Mouse (Mus musculus) liver, embryonic 13.5 days (tissue): ENCODE data around the gene Smyd3. TPM values are rescaled to one million over a fixed set of nuclear protein-coding genes. Genes with fewer than 3 reads are reported as not detected.

Experiments
- ATAC-seq: fragments of 200-750 bp; cut with Nextera tagmentation; 2 replicates; pipeline ENCODE4 v1.8.0; 2017; ENCODE audit warnings: low read depth, mild to moderate bottlenecking, moderate number of reproducible peaks, moderate library complexity
- DNase-seq: peaks from one replicate; pipeline ENCODE4 v3.0.0; 2022
- H3K27ac ChIP-seq: fragments of 300-500 bp; sonication (generic); 2 replicates; pipeline ENCODE4 v1.5.1; 2015; ENCODE audit warnings: moderate library complexity, mild to moderate bottlenecking, inconsistent platforms
- H3K27me3 ChIP-seq: fragments of 300-500 bp; sonication (generic); 2 replicates; pipeline ENCODE4 v1.6.1; 2015; ENCODE audit warnings: mild to moderate bottlenecking, inconsistent platforms
- H3K36me3 ChIP-seq: fragments of 300-500 bp; sonication (generic); 2 replicates; pipeline ENCODE4 v1.6.1; 2015; ENCODE audit warnings: mild to moderate bottlenecking, inconsistent platforms
- H3K4me1 ChIP-seq: fragments of 300-500 bp; sonication (generic); replicated peaks from 2 replicates; pipeline ENCODE4 v1.6.1; 2015; ENCODE audit warnings: inconsistent platforms
- H3K4me2 ChIP-seq: fragments of 300-500 bp; sonication (generic); 2 replicates; pipeline ENCODE4 v1.6.1; 2015; ENCODE audit warnings: inconsistent platforms, mild to moderate bottlenecking, moderate library complexity
- H3K4me3 ChIP-seq: fragments of 300-500 bp; sonication (generic); replicated peaks from 2 replicates; pipeline ENCODE4 v1.5.1; 2015; ENCODE audit warnings: mild to moderate bottlenecking, inconsistent platforms
- H3K9ac ChIP-seq: fragments of 300-500 bp; sonication (generic); 2 replicates; pipeline ENCODE4 v1.6.1; 2015; ENCODE audit warnings: mild to moderate bottlenecking, inconsistent platforms
- H3K9me3 ChIP-seq: fragments of 300-500 bp; sonication (generic); replicated peaks from 2 replicates; pipeline ENCODE4 v1.6.1; 2016; ENCODE audit warnings: inconsistent platforms
- WGBS: fragments of 180-500 bp; shearing (Covaris S2); methylation state at CpG from one replicate; pipeline ENCODE4 v1.1.7; 2015; ENCODE audit not compliant: insufficient replicate concordance; 5-methylcytosine and 5-hydroxymethylcytosine counted together
- polyA plus RNA-seq: library from polyadenylated mRNA; unstranded; fragments of >200 nt; fragmentation: Nextera tagmentation; extraction: Ambion mirVana; gene quantifications from 2 replicates; pipeline ENCODE4 v1.2.1, GENCODE M21; 2015

Smyd3 gene
- polyA plus RNA-seq, 1 experiment from 2014 or later = 6.6 TPM

GRCm38 (mm10) chr1:178992503-178992902, 525.3 kb downstream of the Smyd3 start:
- Histone ChIP-seq H3K36me3 (no peaks in the 10 kb centered on the region), H3K4me3 (no peak overlapping the region), H3K9ac (no peak overlapping the region), H3K4me1 (no peaks in the 10 kb centered on the region), H3K9me3 (no peaks in the 10 kb centered on the region), H3K27me3 (no peaks in the 10 kb centered on the region), H3K4me2 (no peak overlapping the region), H3K27ac (no peak overlapping the region)
- DNase-seq = no peak
- WGBS = 56% methylated on average over 3 of the region's 3 CpGs
- no peak for ATAC-seq

DNA sequence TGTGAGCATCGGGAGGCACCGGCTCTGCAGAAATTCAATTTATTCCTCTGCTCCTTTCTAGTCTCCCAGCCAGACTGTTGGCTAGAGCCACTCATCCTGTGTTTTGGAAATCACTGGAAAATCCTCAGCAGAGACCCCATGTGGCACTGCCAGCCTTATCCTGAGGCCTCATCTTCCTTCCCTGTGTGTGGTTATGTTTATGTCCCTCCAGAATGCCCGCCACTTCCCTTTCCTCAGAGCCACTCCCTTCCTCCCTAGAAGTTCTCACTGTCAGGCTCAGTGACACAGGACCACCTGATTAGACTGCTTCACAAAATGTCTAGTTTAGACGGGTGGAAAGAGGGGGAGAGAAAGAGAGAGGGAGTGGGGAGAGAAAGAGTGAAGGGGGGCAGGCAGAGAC, 526.4 kb downstream of the Smyd3 start:
- no peak overlapping the region for H3K4me3 ChIP-seq
- no peak overlapping the region for H3K4me2 ChIP-seq
- H3K27ac ChIP-seq = no peak overlapping the region
- no peaks in the 10 kb centered on the region for H3K36me3 ChIP-seq
- H3K4me1 ChIP-seq = no peaks in the 10 kb centered on the region
- DNase-seq (no peak), ATAC-seq (no peak)
- WGBS = 21% methylated on average over 4 of the region's 4 CpGs
- no peaks in the 10 kb centered on the region for H3K9me3 ChIP-seq
- no peak overlapping the region for H3K9ac ChIP-seq
- no peaks in the 10 kb centered on the region for H3K27me3 ChIP-seq

DNA sequence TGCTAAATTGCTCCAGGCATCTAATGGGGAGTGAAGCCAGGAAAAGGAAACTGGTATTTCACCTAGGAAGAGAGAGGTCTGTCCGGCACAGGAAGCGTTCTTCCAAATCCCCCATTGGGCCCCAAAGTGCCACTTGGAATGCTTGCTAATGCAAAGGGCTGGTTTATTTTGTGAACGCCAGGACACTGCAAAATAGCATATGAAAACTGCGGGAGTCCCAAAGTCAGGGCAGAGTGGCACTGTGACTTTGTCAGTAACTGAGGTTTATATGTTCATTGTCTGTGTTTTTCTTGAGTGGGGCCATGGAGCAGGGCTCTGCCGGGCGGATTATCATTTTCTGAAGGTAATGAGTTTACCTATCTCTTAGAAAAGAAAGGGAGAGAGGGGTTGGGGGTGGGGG, 526.8 kb downstream of the Smyd3 start:
- Histone ChIP-seq H3K4me1 (no peaks in the 10 kb centered on the region), H3K4me2 (no peak overlapping the region), H3K9ac (no peak overlapping the region), H3K9me3 (no peaks in the 10 kb centered on the region), H3K27ac (no peak overlapping the region), H3K4me3 (no peak overlapping the region), H3K27me3 (no peaks in the 10 kb centered on the region), H3K36me3 (no peaks in the 10 kb centered on the region)
- DNase-seq = no peak
- 63% methylated on average over 6 of the region's 6 CpGs for WGBS
- no peak for ATAC-seq

GRCm38 (mm10) chr1:178989485-178989884, 528.4 kb downstream of the Smyd3 start:
- Histone ChIP-seq H3K4me2 (no peak overlapping the region), H3K4me3 (no peak overlapping the region), H3K9me3 (no peaks in the 10 kb centered on the region), H3K27ac (no peak overlapping the region), H3K27me3 (no peaks in the 10 kb centered on the region), H3K36me3 (no peaks in the 10 kb centered on the region), H3K9ac (no peak overlapping the region), H3K4me1 (no peaks in the 10 kb centered on the region)
- WGBS = 64% methylated on average over 4 of the region's 4 CpGs
- DNase-seq = no peak
- no peak for ATAC-seq

GRCm38 (mm10) chr1:178988176-178988575, 529.7 kb downstream of the Smyd3 start:
- Histone ChIP-seq H3K36me3 (no peaks in the 10 kb centered on the region), H3K27me3 (no peaks in the 10 kb centered on the region), H3K9me3 (no peaks in the 10 kb centered on the region), H3K4me1 (no peaks in the 10 kb centered on the region), H3K9ac (no peak overlapping the region), H3K4me3 (no peak overlapping the region), H3K27ac (no peak overlapping the region), H3K4me2 (no peak overlapping the region)
- WGBS = 49% methylated on average over 1 of the region's 1 CpGs
- DNase-seq (no peak), ATAC-seq (no peak)

DNA sequence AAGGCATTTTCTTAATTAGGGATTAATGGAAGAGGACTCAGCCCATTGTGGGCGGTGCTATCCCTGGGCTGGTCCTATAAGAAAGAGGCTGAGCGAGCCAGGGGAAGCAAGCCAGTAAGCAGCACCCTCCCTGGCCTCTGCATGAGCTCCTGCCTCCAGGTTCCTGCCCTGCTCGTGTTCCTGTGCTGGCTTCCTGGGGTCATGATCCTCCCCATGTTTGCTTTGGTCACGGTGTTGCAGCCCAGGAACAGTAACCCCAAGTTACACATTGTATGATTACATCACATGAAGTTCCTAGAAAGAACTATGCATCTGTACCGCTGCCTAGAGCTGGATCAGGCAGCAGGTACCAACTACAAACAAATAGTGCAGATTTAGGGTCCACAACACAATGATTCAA, 536.2 kb downstream of the Smyd3 start:
- ATAC-seq (no peak), DNase-seq (no peak)
- H3K27me3 ChIP-seq = no peaks in the 10 kb centered on the region
- no peaks in the 10 kb centered on the region for H3K36me3 ChIP-seq
- H3K9ac ChIP-seq = no peak overlapping the region
- H3K27ac ChIP-seq = no peak overlapping the region
- WGBS = 57% methylated on average over 5 of the region's 5 CpGs
- no peak overlapping the region for H3K4me3 ChIP-seq
- H3K9me3 ChIP-seq = no peaks in the 10 kb centered on the region
- H3K4me2 ChIP-seq = no peak overlapping the region
- no peaks in the 10 kb centered on the region for H3K4me1 ChIP-seq

DNA sequence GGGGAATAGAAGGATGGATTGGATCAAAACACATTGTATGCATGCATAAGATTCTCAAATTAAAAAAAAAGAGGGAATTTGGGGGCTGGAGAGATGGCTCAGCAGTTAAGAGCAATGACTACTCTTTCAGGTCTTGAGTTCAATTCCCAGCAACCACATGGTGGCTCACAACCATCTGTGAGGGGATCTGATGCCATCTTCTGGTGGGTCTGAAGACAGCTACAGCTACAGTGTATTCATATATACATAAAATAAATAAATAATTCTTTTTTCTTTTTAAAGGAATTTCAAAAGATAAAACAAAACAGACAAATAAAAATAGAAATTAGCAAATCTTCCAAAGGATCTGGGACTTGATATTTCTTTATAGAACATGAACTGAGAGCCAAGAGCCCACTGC, 537.7 kb downstream of the Smyd3 start:
- no peak for DNase-seq
- Histone ChIP-seq H3K27ac (no peak overlapping the region), H3K9me3 (no peaks in the 10 kb centered on the region), H3K36me3 (no peaks in the 10 kb centered on the region), H3K9ac (no peak overlapping the region), H3K27me3 (no peaks in the 10 kb centered on the region), H3K4me2 (no peak overlapping the region), H3K4me1 (no peaks in the 10 kb centered on the region), H3K4me3 (no peak overlapping the region)
- no peak for ATAC-seq

DNA sequence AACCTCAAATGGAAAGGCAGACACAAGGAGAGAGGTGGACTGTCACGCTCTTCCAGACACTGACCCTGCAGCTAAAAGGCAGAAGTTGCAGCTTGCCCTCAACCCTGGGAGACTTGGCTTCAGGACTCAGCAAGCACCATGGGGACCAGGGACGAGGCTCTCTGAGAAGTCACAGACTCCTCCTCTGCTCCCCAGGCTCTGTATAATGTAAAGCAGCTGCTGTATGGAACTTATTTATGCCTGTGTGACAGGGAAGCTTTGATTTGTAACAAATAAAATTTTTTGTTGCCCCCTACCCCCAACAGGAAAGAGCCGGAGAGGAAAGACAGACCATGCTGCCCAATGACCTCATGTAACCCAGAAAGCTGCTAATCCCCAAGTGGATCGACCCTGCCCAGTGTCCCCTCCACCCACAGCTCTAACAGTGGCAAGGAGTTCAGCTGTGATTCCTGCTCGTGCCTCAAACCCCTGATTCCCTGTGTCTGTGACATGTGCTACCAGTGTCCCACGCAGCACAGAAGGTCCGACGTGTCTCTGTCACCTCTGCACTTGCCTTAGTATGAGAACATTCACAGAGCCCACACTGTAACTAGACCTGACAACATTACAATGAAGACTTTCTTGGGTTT, 539.1 kb downstream of the Smyd3 start:
- Histone ChIP-seq H3K36me3 (no peaks in the 10 kb centered on the region), H3K27ac (no peak overlapping the region), H3K9me3 (no peaks in the 10 kb centered on the region), H3K4me3 (no peak overlapping the region), H3K4me1 (no peaks in the 10 kb centered on the region), H3K9ac (no peak overlapping the region), H3K4me2 (no peak overlapping the region), H3K27me3 (no peaks in the 10 kb centered on the region)
- whole genome bisulfite sequencing = 52% methylated on average over 8 of the region's 8 CpGs
- ATAC-seq = no peak
- no peak for DNase-seq

- 80% methylated on average over 10 of the region's 10 CpGs for WGBS
Observed at GRCm38 (mm10) chr1:178972055-178972454, 545.8 kb downstream of the Smyd3 start.

GRCm38 (mm10) chr1:178961661-178962060, 556.2 kb downstream of the Smyd3 start:
- WGBS = 66% methylated on average over 9 of the region's 9 CpGs
- no peak for ATAC-seq

More at GRCm38 (mm10) chr1:178972055-178972454, 545.8 kb downstream of the Smyd3 start:
- Histone ChIP-seq H3K27ac (no peak overlapping the region), H3K9ac (no peak overlapping the region), H3K9me3 (no peaks in the 10 kb centered on the region), H3K27me3 (no peaks in the 10 kb centered on the region), H3K4me2 (no peak overlapping the region), H3K36me3 (no peaks in the 10 kb centered on the region), H3K4me3 (no peak overlapping the region), H3K4me1 (no peaks in the 10 kb centered on the region)
- no peak for DNase-seq
- ATAC-seq = no peak

DNA sequence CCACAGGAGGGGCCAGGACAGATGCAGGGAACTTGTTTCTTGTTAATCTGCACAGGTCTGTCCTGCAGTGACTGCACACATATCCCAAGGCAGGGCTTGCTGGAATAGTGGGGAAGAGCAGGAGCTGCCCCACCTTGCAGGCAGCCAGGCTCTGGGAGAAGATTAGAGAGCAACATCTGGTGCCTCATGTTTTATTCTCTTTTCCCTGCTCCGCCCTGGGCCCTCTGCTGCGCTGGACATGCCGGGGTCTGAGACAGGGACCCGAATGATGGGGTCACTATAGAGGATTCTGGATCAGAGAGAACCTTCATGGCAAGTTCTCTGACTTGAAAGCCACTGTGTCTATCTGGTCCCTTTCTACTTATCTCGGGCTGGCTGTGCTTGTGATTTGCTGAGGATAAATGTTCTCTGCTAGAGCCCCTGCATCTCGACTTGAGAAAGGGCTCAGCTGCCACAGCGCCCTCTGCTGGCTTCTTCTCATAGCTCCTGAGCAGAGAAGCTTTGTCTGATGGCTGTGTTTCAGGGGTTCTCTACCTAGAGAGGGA, 557.8 kb downstream of the Smyd3 start:
- no peak for ATAC-seq
- 45% methylated on average over 7 of the region's 7 CpGs for whole genome bisulfite sequencing

More at GRCm38 (mm10) chr1:178961661-178962060, 556.2 kb downstream of the Smyd3 start:
- Histone ChIP-seq H3K4me2 (no peak overlapping the region), H3K27ac (no peak overlapping the region), H3K9me3 (no peaks in the 10 kb centered on the region), H3K4me3 (no peak overlapping the region), H3K4me1 (no peaks in the 10 kb centered on the region), H3K36me3 (no peaks in the 10 kb centered on the region), H3K27me3 (no peaks in the 10 kb centered on the region), H3K9ac (no peak overlapping the region)
- DNase-seq = no peak

DNA sequence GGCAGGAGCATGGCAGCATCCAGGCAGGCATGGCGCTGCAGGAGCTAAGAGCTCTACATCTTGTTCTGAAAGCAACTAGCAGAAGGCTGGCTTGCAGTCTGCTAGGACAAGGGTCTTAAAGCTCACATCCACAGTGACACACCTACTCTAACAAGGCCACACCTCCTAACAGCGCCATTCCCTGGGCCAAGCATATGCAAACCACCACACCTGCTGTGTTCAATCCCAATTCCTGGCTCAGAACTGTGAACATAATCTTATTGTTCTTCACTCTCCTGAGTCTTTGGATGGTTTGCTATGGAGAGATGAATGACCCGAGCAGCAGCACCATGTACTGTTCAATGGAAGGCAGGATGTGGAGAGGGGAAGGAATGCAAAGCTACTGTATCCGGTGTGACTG, 559.2 kb downstream of the Smyd3 start:
- no peak overlapping the region for H3K9ac ChIP-seq
- no peaks in the 10 kb centered on the region for H3K36me3 ChIP-seq
- DNase-seq (no peak), ATAC-seq (no peak)
- no peak overlapping the region for H3K4me3 ChIP-seq
- H3K27ac ChIP-seq = no peak overlapping the region
- H3K9me3 ChIP-seq = no peaks in the 10 kb centered on the region
- H3K4me2 ChIP-seq = no peak overlapping the region
- H3K27me3 ChIP-seq = no peaks in the 10 kb centered on the region
- H3K4me1 ChIP-seq = no peaks in the 10 kb centered on the region
- 70% methylated on average over 4 of the region's 4 CpGs for WGBS

More for the DNA sequence above, 557.8 kb downstream of the Smyd3 start:
- Histone ChIP-seq H3K9ac (no peak overlapping the region), H3K9me3 (no peaks in the 10 kb centered on the region), H3K27me3 (no peaks in the 10 kb centered on the region), H3K27ac (no peak overlapping the region), H3K4me1 (no peaks in the 10 kb centered on the region), H3K36me3 (no peaks in the 10 kb centered on the region), H3K4me2 (no peak overlapping the region), H3K4me3 (no peak overlapping the region)
- peak; percentile 17 for DNase-seq
